Mouse (Mus musculus): ENCODE results near the gene Dab1. TPM values are rescaled to one million over a fixed set of nuclear protein-coding genes. Genes with fewer than 3 reads are reported as not detected.

Gene Dab1
- polyA plus RNA-seq, 2 experiments: 0.19 to 0.34 TPM

- H3K9me3 ChIP-seq (ENCODE audit: control insufficient read depth, low read length): no peaks in the 10 kb centered on the region
- WGBS (ENCODE audit: insufficient replicate concordance): 61% methylated on average over 8 of the region's 8 CpGs
These were observed 903.2 kb downstream of the Dab1 start for GRCm38 (mm10) chr4:104522324-104522723.

GRCm38 (mm10) chr4:104523776-104524175 is 904.6 kb downstream of the Dab1 start:
- Histone ChIP-seq H3K27ac (no peak overlapping the region), H3K4me3 (ENCODE audit: insufficient read depth in 1 of 2, low read depth in 2 of 2, low read length in 2 of 2) (no peak overlapping the region), H3K36me3 (replicated peaks; ENCODE audit: control insufficient read depth, insufficient read depth, low read depth) (no peaks in the 10 kb centered on the region), H3K9me3 (ENCODE audit: control insufficient read depth, low read length) (no peaks in the 10 kb centered on the region), H3K4me1 (replicated peaks; ENCODE audit: control insufficient read depth in 2 of 2, insufficient read depth in 2 of 2, low read length in 1 of 2) (no peaks in the 10 kb centered on the region), H3K9ac (replicated peaks) (no peak overlapping the region), H3K27me3 (ENCODE audit: control insufficient read depth, insufficient read depth, low read length) (no peaks in the 10 kb centered on the region), H3K4me2 (ENCODE audit: low read depth) (no peak overlapping the region)
- DNase-seq (ENCODE audit: low read depth in 3 of 3, low spot score in 3 of 3) (no peak), ATAC-seq (ENCODE audit: insufficient read depth) (no peak)
- WGBS (ENCODE audit: insufficient replicate concordance): 73% methylated on average over 7 of the region's 7 CpGs
- TF ChIP-seq CTCF (IDR thresholded peaks at IDR 0.05; ENCODE audit: low read depth) (no peak), EP300 (IDR thresholded peaks at IDR 0.05; ENCODE audit: low read depth) (no peak)

More at GRCm38 (mm10) chr4:104522324-104522723, 903.2 kb downstream of the Dab1 start:
- Histone ChIP-seq H3K4me2 (ENCODE audit: low read depth) (no peak overlapping the region), H3K4me3 (ENCODE audit: insufficient read depth in 1 of 2, low read depth in 2 of 2, low read length in 2 of 2) (no peak overlapping the region), H3K4me1 (replicated peaks; ENCODE audit: control insufficient read depth in 2 of 2, insufficient read depth in 2 of 2, low read length in 1 of 2) (no peaks in the 10 kb centered on the region), H3K27ac (no peak overlapping the region), H3K36me3 (replicated peaks; ENCODE audit: control insufficient read depth, insufficient read depth, low read depth) (no peaks in the 10 kb centered on the region), H3K9ac (replicated peaks) (no peak overlapping the region), H3K27me3 (ENCODE audit: control insufficient read depth, insufficient read depth, low read length) (no peaks in the 10 kb centered on the region)
- DNase-seq (ENCODE audit: low read depth in 3 of 3, low spot score in 3 of 3) (no peak), ATAC-seq (ENCODE audit: insufficient read depth) (no peak)
- TF ChIP-seq CTCF (IDR thresholded peaks at IDR 0.05; ENCODE audit: low read depth) (no peak), EP300 (IDR thresholded peaks at IDR 0.05; ENCODE audit: low read depth) (no peak)

DNA sequence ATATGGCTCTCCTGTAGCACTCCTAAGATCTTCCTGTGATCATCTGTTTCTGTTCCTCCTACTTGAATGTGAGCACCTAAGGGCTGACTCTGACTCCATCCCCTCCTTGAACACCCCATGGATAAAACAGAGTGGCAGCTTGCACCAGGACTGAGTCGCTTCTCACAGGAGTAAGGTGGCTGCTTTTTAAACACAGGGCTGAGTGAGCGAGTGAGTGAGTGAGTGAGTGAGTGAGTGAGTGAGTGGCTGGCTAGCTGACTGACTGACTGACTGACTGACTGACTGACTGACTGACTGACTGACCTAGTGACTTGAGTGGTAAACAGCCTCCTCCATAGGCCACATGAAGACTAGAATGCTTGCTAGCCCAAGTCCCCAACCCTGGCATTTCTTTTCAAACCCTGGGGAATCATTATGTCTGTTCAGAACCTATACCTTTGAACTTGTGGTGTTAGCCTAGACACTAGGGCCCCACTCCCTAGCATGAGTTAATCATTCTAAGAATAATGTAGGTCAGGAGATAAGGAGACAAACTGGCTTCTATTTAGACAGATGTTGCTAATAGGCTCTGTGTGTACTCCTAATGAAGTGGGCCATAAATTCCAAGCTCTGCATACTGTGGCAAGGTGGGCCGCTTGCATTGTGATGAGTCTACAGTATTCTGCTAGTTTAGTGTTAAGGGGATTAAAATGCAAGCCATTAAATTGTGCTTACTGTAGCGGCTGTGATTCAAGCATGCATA is 910.9 kb downstream of the Dab1 start:
- Histone ChIP-seq H3K4me3 (ENCODE audit: insufficient read depth in 1 of 2, low read depth in 2 of 2, low read length in 2 of 2) (no peak overlapping the region), H3K4me2 (ENCODE audit: low read depth) (no peak overlapping the region), H3K9ac (replicated peaks) (no peak overlapping the region), H3K36me3 (replicated peaks; ENCODE audit: control insufficient read depth, insufficient read depth, low read depth) (no peaks in the 10 kb centered on the region), H3K27me3 (ENCODE audit: control insufficient read depth, insufficient read depth, low read length) (no peaks in the 10 kb centered on the region), H3K4me1 (replicated peaks; ENCODE audit: control insufficient read depth in 2 of 2, insufficient read depth in 2 of 2, low read length in 1 of 2) (peaks cover 0 to 4% of the 10 kb centered on the region in 2 experiments; a peak in 1 of 4 replicates), H3K27ac (no peak overlapping the region), H3K9me3 (ENCODE audit: control insufficient read depth, low read length) (no peaks in the 10 kb centered on the region)
- 53% methylated on average over 4 of the region's 4 CpGs for WGBS (ENCODE audit: insufficient replicate concordance)
- peak; percentile 37; the same call in 1 of the 2 replicates for ATAC-seq (ENCODE audit: insufficient read depth)
- TF ChIP-seq CTCF (IDR thresholded peaks at IDR 0.05; ENCODE audit: low read depth) (no peak), EP300 (IDR thresholded peaks at IDR 0.05; ENCODE audit: low read depth) (no peak)
- peak in 1 of 3 experiments; percentile 0 for DNase-seq (ENCODE audit: low read depth in 3 of 3, low spot score in 3 of 3)

DNA sequence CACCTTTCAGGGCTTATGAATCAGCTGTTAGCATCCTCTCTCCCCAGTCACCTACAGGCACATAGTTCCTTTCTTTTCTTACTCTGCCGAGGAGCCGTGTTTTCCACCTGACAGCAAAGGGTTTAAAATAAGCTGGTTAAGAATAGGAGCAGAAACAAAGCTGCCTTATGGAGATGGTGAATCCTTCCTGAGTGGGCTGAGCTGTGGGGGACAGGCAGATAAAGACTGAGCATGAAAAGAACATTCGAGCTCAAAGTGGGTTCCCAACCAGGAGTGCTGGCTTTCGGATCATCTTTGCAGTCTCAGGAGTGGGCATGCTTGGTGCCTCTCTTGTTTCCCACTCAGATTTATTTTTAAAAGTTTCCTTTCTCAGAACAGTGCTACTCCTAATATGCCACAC is 913.7 kb downstream of the Dab1 start:
- 73% methylated on average over 4 of the region's 4 CpGs for WGBS (ENCODE audit: insufficient replicate concordance)
- no peaks in the 10 kb centered on the region for H3K36me3 ChIP-seq (replicated peaks; ENCODE audit: control insufficient read depth, insufficient read depth, low read depth)
- H3K9me3 ChIP-seq (ENCODE audit: control insufficient read depth, low read length): no peaks in the 10 kb centered on the region
- peaks cover 0 to 4% of the 10 kb centered on the region in 2 experiments; a peak in 1 of 4 replicates for H3K4me1 ChIP-seq (replicated peaks; ENCODE audit: control insufficient read depth in 2 of 2, insufficient read depth in 2 of 2, low read length in 1 of 2)
- TF ChIP-seq CTCF (IDR thresholded peaks at IDR 0.05; ENCODE audit: low read depth) (no peak), EP300 (IDR thresholded peaks at IDR 0.05; ENCODE audit: low read depth) (no peak)
- no peak overlapping the region for H3K9ac ChIP-seq (replicated peaks)
- H3K27ac ChIP-seq: no peak overlapping the region
- H3K4me2 ChIP-seq (ENCODE audit: low read depth): no peak overlapping the region
- no peaks in the 10 kb centered on the region for H3K27me3 ChIP-seq (ENCODE audit: control insufficient read depth, insufficient read depth, low read length)
- H3K4me3 ChIP-seq (ENCODE audit: insufficient read depth in 1 of 2, low read depth in 2 of 2, low read length in 2 of 2): no peak overlapping the region
- no peak for ATAC-seq (ENCODE audit: insufficient read depth)
- DNase-seq (ENCODE audit: low read depth in 3 of 3, low spot score in 3 of 3): no peak

GRCm38 (mm10) chr4:104538420-104538819 is 919.3 kb downstream of the Dab1 start:
- Histone ChIP-seq H3K27ac (no peak overlapping the region), H3K27me3 (ENCODE audit: control insufficient read depth, insufficient read depth, low read length) (no peaks in the 10 kb centered on the region), H3K4me2 (ENCODE audit: low read depth) (no peak overlapping the region), H3K4me3 (ENCODE audit: insufficient read depth in 1 of 2, low read depth in 2 of 2, low read length in 2 of 2) (no peak overlapping the region), H3K9me3 (ENCODE audit: control insufficient read depth, low read length) (no peaks in the 10 kb centered on the region), H3K9ac (replicated peaks) (no peak overlapping the region), H3K36me3 (replicated peaks; ENCODE audit: control insufficient read depth, insufficient read depth, low read depth) (no peaks in the 10 kb centered on the region), H3K4me1 (replicated peaks; ENCODE audit: control insufficient read depth in 2 of 2, insufficient read depth in 2 of 2, low read length in 1 of 2) (no peaks in the 10 kb centered on the region)
- TF ChIP-seq CTCF (IDR thresholded peaks at IDR 0.05; ENCODE audit: low read depth) (no peak), EP300 (IDR thresholded peaks at IDR 0.05; ENCODE audit: low read depth) (no peak)
- WGBS (ENCODE audit: insufficient replicate concordance): 58% methylated on average over 3 of the region's 3 CpGs
- no peak for ATAC-seq (ENCODE audit: insufficient read depth)
- DNase-seq (ENCODE audit: low read depth in 3 of 3, low spot score in 3 of 3): no peak
